Mouse (Mus musculus) layer of hippocampus, adult 9-10 months (tissue): ENCODE measurements at regions not wholly inside any gene's neighbourhood (a gene's known extent, or its start where the extent isn't known, plus 50 kb on each side); places are given as distances from the start of the nearest gene placed in this dataset.

Experiments used
- DNase-seq: peaks from one replicate; pipeline ENCODE4 v3.0.0; 2022; ENCODE audit warnings: low spot score

GRCm38 (mm10) chr10:91583204-91583603, 402.1 kb upstream of the Tmpo start:
- DNase-seq = no peak

GRCm38 (mm10) chr10:91580959-91581358, 399.8 kb upstream of the Tmpo start:
- no peak for DNase-seq

- no peak for DNase-seq
These were observed 394.4 kb upstream of the Tmpo start for GRCm38 (mm10) chr10:91575323-91576064.

GRCm38 (mm10) chr10:91572796-91573195, 391.7 kb upstream of the Tmpo start:
- DNase-seq = no peak

GRCm38 (mm10) chr10:91569046-91569445, 387.9 kb upstream of the Tmpo start:
- no peak for DNase-seq

GRCm38 (mm10) chr10:91566116-91566774, 385.1 kb upstream of the Tmpo start:
- DNase-seq = no peak

GRCm38 (mm10) chr10:91559307-91559706, 378.2 kb upstream of the Tmpo start:
- DNase-seq = no peak

- DNase-seq = no peak
These were observed 367.0 kb upstream of the Tmpo start for GRCm38 (mm10) chr10:91548071-91548470.

- DNase-seq = peak; percentile 63
These were observed 365.0 kb upstream of the Tmpo start for GRCm38 (mm10) chr10:91546140-91546539.

GRCm38 (mm10) chr10:91545421-91545820, 364.3 kb upstream of the Tmpo start:
- no peak for DNase-seq

- no peak for DNase-seq
These were observed 362.2 kb upstream of the Tmpo start for GRCm38 (mm10) chr10:91543167-91543918.

- no peak for DNase-seq
These were observed 361.1 kb upstream of the Tmpo start for GRCm38 (mm10) chr10:91542201-91542604.

- DNase-seq = no peak
These were observed 356.1 kb upstream of the Tmpo start for GRCm38 (mm10) chr10:91537241-91537640.

- no peak for DNase-seq
These were observed 354.3 kb upstream of the Tmpo start for GRCm38 (mm10) chr10:91535392-91535791.

GRCm38 (mm10) chr10:91528305-91528704, 347.2 kb upstream of the Tmpo start:
- no peak for DNase-seq

- no peak for DNase-seq
These were observed 340.1 kb upstream of the Tmpo start for GRCm38 (mm10) chr10:91521168-91521567.

- no peak for DNase-seq
These were observed 333.9 kb upstream of the Tmpo start for GRCm38 (mm10) chr10:91515021-91515371.

GRCm38 (mm10) chr10:91514163-91515020, 333.3 kb upstream of the Tmpo start:
- DNase-seq = no peak

- DNase-seq = no peak
These were observed 325.9 kb upstream of the Tmpo start for GRCm38 (mm10) chr10:91507038-91507437.

GRCm38 (mm10) chr10:91504891-91505290, 323.8 kb upstream of the Tmpo start:
- no peak for DNase-seq

- no peak for DNase-seq
These were observed 317.4 kb upstream of the Tmpo start for GRCm38 (mm10) chr10:91498543-91498942.

- no peak for DNase-seq
These were observed 283.6 kb upstream of the Tmpo start for GRCm38 (mm10) chr10:91464691-91465090.
